Mouse (Mus musculus) liver, adult 2 months (tissue): ENCODE data around the gene Nr1h3.

ENCODE experiments used
- CTCF ChIP-seq: fragments of 200-500 bp; IDR thresholded peaks from 2 replicates; pipeline ENCODE4 v1.5.1; 2011; ENCODE audit warnings: low read depth, low read length, control low read depth
- POLR2A ChIP-seq: fragments of 200-500 bp; IDR thresholded peaks from 2 replicates; pipeline ENCODE4 v1.6.1; 2011; ENCODE audit warnings: low read length, control low read depth; ENCODE audit not compliant: insufficient read depth; ENCODE audit errors: extremely low read depth

GRCm38 (mm10) chr2:91187431-91187830 is 15.2 kb downstream of the Nr1h3 start:
- no peak for TF ChIP-seq CTCF
- no peak for TF ChIP-seq POLR2A
